In genomic region chr5:31905808-31906207, GRCm38 (mm10) we compare ENCODE assay signal across 32 mouse cellular contexts.
DNase-seq lines count a peak whose midpoint lies in the region; ATAC-seq and TF ChIP-seq lines count a peak whose summit lies in the region.
"Had no signal": no experiment of that assay in that cellular context is flagged by ENCODE, and none has a peak within 500 bp of the region (broad histone marks: within the 10 kb centered on the region; RNA-seq: fewer than 3 reads in every experiment).

No protein-coding gene starts in this region.

- peak; percentile 48 for DNase-seq in heart, adult 11 months
- no peak for DNase-seq in heart, adult 18-20 months
- no peak for DNase-seq in liver, postnatal 0 days
- no peak for DNase-seq in liver, embryonic 11.5 days (ENCODE audit: low spot score)
- DNase-seq in B cell, adult 2 months, result peak; percentile 16 to 27
- DNase-seq in frontal cortex, postnatal 36 days (ENCODE audit: low spot score in 2 of 2), result no peak
- no peak for DNase-seq in Muller cell, postnatal 12 days (ENCODE audit: inconsistent ontology term)
- DNase-seq: adrenal gland, adult 2 months; adrenal gland, postnatal 36 days; cerebellum, adult 18-20 months; cerebellum, postnatal 10 days; kidney, adult 8-10 months; kidney, postnatal 25 days; layer of hippocampus, postnatal 36 days; left cerebral cortex, postnatal 4 days; lung, adult 2 months; retina, postnatal 1 day; right cerebral cortex, postnatal 14 days; thymus, adult 18-20 months; thymus, postnatal 25 days had no signal

- no peaks in the 10 kb centered on the region; the same call in 1 of the 2 replicates for H3K36me3 ChIP-seq in liver, postnatal 0 days (replicated peaks; ENCODE audit: insufficient read depth, low read length)
- no peaks in the 10 kb centered on the region for H3K36me3 ChIP-seq in liver, embryonic 11.5 days (ENCODE audit: control insufficient read depth, insufficient read depth, low read length)
- no peaks in the 10 kb centered on the region for H3K36me3 ChIP-seq in limb, embryonic 15.5 days
- H3K36me3 ChIP-seq: heart, embryonic 10.5 days; heart, embryonic 15.5 days; intestine, embryonic 15.5 days; liver, embryonic 12.5 days; midbrain, embryonic 10.5 days; midbrain, embryonic 15.5 days; neural tube, embryonic 15.5 days had no signal

- H3K4me3 ChIP-seq in liver, postnatal 0 days (ENCODE audit: low read depth, low read length), result no peak overlapping the region
- no peak overlapping the region for H3K4me3 ChIP-seq in liver, embryonic 11.5 days (ENCODE audit: low read depth, low read length)
- no peak overlapping the region for H3K4me3 ChIP-seq in limb, embryonic 15.5 days
- H3K4me3 ChIP-seq: heart, embryonic 10.5 days; heart, embryonic 15.5 days; intestine, embryonic 15.5 days; layer of hippocampus, adult 2 months; liver, embryonic 12.5 days; midbrain, embryonic 10.5 days; midbrain, embryonic 15.5 days; neural tube, embryonic 15.5 days had no signal

- no peak overlapping the region for H3K27ac ChIP-seq in liver, postnatal 0 days (ENCODE audit: low read depth)
- no peak overlapping the region for H3K27ac ChIP-seq in liver, embryonic 11.5 days (ENCODE audit: low read depth, low read length)
- H3K27ac ChIP-seq in limb, embryonic 15.5 days, result peak overlapping the region; percentile 24; the same call in 1 of the 2 replicates
- H3K27ac ChIP-seq: heart, embryonic 15.5 days; layer of hippocampus, adult 2 months; liver, embryonic 12.5 days; midbrain, embryonic 10.5 days; midbrain, embryonic 15.5 days; neural tube, embryonic 15.5 days had no signal

- ATAC-seq in liver, postnatal 0 days, result no peak
- ATAC-seq in liver, embryonic 11.5 days (replicated peaks; ENCODE audit: low FRiP score), result no peak
- no peak for ATAC-seq in limb, embryonic 15.5 days (ENCODE audit: insufficient number of reproducible peaks, low FRiP score, low TSS enrichment, low read depth)
- ATAC-seq: CD4-positive, CD25-positive, alpha-beta regulatory T cell, adult 4 months; forebrain, embryonic 14.5 days; hindbrain, embryonic 16.5 days; intestine, embryonic 15.5 days; liver, embryonic 12.5 days; midbrain, embryonic 15.5 days had no signal

- TF ChIP-seq EP300 in liver, postnatal 0 days (IDR thresholded peaks at IDR 0.05; ENCODE audit: low read depth), result peak; percentile 11; the same call in 1 of the 2 replicates

- peaks cover 4% of the 10 kb centered on the region; the same call in 1 of the 2 replicates for H3K4me1 ChIP-seq in liver, postnatal 0 days (ENCODE audit: insufficient read depth)
- no peaks in the 10 kb centered on the region for H3K4me1 ChIP-seq in liver, embryonic 11.5 days (replicated peaks; ENCODE audit: control insufficient read depth, insufficient read depth, low read length)
- peaks cover 8% of the 10 kb centered on the region for H3K4me1 ChIP-seq in limb, embryonic 15.5 days
- H3K4me1 ChIP-seq: liver, embryonic 12.5 days; midbrain, embryonic 10.5 days; midbrain, embryonic 15.5 days; neural tube, embryonic 15.5 days had no signal

- no peak for TF ChIP-seq CTCF in liver, postnatal 0 days (IDR thresholded peaks at IDR 0.05; ENCODE audit: low read depth)

- H3K9ac ChIP-seq in liver, postnatal 0 days (replicated peaks), result no peak overlapping the region
- H3K9ac ChIP-seq in liver, embryonic 11.5 days (ENCODE audit: low read depth, low read length), result no peak overlapping the region
- H3K9ac ChIP-seq in limb, embryonic 15.5 days, result no peak overlapping the region
- H3K9ac ChIP-seq: heart, embryonic 15.5 days; intestine, embryonic 15.5 days; liver, embryonic 12.5 days; midbrain, embryonic 15.5 days; neural tube, embryonic 15.5 days had no signal

- no peaks in the 10 kb centered on the region for H3K27me3 ChIP-seq in liver, postnatal 0 days (ENCODE audit: insufficient read depth, low read length)
- no peaks in the 10 kb centered on the region for H3K27me3 ChIP-seq in liver, embryonic 11.5 days (replicated peaks; ENCODE audit: control insufficient read depth, insufficient read depth, low read length)
- no peaks in the 10 kb centered on the region for H3K27me3 ChIP-seq in limb, embryonic 15.5 days
- H3K27me3 ChIP-seq: heart, embryonic 15.5 days; intestine, embryonic 15.5 days; liver, embryonic 12.5 days; midbrain, embryonic 15.5 days; neural tube, embryonic 15.5 days had no signal

- WGBS in liver, postnatal 0 days (ENCODE audit: insufficient replicate concordance), result 84% methylated on average over 7 of the region's 7 CpGs
- 86% methylated on average over 7 of the region's 7 CpGs for WGBS in liver, embryonic 11.5 days
- WGBS in limb, embryonic 15.5 days, result 56% methylated on average over 7 of the region's 7 CpGs

- H3K9me3 ChIP-seq in liver, postnatal 0 days (ENCODE audit: low read length), result no peaks in the 10 kb centered on the region
- no peaks in the 10 kb centered on the region for H3K9me3 ChIP-seq in liver, embryonic 11.5 days (ENCODE audit: control insufficient read depth, low read length)
- H3K9me3 ChIP-seq in limb, embryonic 15.5 days, result no peaks in the 10 kb centered on the region
- H3K9me3 ChIP-seq: heart, embryonic 10.5 days; heart, embryonic 15.5 days; intestine, embryonic 15.5 days; liver, embryonic 12.5 days; midbrain, embryonic 10.5 days; midbrain, embryonic 15.5 days; neural tube, embryonic 15.5 days had no signal

- H3K4me2 ChIP-seq in liver, postnatal 0 days (ENCODE audit: low read depth, low read length), result no peak overlapping the region
- no peak overlapping the region for H3K4me2 ChIP-seq in liver, embryonic 11.5 days
- H3K4me2 ChIP-seq in limb, embryonic 15.5 days, result no peak overlapping the region
- H3K4me2 ChIP-seq: heart, embryonic 15.5 days; intestine, embryonic 15.5 days; liver, embryonic 12.5 days; midbrain, embryonic 15.5 days; neural tube, embryonic 15.5 days had no signal

Comparison
In these comparisons a context has a peak if more than half of its experiments do, and no peak if none do; other contexts are left out.
1. DNase-seq: peak in heart, adult 11 months (single experiment) and B cell, adult 2 months (2 of 2); none in heart, adult 18-20 months (0 of 2), liver, postnatal 0 days (single experiment), liver, embryonic 11.5 days (single experiment), frontal cortex, postnatal 36 days (0 of 2) and Muller cell, postnatal 12 days (single experiment).